Mouse (Mus musculus) T-helper 2 cell (primary cell): ENCODE data around the gene Dstn.

Experiments
- in situ Hi-C: fragments of 300-600 bp; cut with MboI, MseI; formaldehyde crosslinking; loops from one replicate; pipeline ENCODE4 v1.15.1; 2025; ENCODE audit warnings: high pct_unique_total_duplicates

Dstn gene

GRCm38 (mm10) chr2:143915600-143916135, 548 bp downstream of the Dstn start:
- in situ Hi-C loops: no loop called here

DNA sequence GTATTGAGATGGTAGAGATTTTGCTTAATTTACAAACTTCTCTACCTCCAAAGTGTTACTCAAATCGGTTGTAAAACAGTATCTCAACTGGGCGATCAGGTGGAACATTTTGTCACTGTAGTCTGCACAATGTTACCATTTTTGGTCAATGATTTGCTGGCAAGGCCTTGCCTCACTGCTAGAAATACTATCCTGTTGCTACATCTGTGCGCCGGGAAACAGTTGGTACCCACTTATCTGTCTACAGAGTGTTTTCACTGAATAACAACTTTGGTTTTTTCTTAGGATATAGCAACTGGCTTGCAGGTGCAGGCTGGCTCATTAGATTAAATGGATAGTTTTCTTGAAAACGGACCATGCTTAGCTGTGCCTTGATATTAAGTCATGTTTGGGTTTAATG, 1.1 kb downstream of the Dstn start:
- in situ Hi-C loops: no loop called here

DNA sequence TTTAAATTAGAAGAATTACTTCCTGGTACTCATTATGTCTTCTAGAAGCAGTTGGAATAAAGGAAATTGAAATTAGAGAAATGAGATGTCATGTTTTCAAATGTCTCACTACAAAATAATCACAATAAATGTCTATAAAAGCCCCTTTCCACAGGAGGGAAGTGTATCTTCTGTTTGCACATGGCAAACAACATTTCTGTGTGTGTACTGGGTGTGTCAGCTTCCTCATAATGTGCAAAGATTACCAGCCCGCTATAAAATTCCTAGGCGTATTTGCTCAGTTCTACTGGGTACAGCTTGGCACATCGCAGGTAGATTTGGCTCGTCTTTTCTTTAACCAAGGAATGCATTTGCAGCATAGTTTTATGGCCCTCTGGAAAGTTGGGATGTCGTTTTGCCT, 2.5 kb downstream of the Dstn start:
- in situ Hi-C loops: no loop called here

GRCm38 (mm10) chr2:143918831-143919502, 3.8 kb downstream of the Dstn start:
- in situ Hi-C loops: no loop called here

GRCm38 (mm10) chr2:143924085-143924484, 9.0 kb downstream of the Dstn start:
- in situ Hi-C loops: no loop called here

DNA sequence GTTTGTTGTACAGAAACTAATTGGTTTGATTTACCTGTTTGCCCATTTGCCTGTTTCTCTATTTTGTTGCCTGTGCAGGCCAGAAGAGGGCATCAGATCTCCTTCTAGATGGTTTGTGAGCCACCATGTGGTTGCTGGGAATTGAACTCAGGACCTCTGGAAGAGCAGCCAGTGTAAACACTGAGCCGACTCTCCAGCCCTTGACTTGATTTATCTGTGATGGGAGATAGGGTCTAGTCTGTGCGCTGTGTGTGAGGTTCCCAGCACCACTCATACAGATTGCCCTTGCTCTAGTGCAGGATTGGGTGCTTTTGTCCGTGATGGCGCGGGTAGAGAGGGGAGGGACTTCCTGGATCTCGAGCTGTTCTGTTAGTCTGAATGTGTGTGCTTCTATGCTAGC, 10.7 kb downstream of the Dstn start:
- in situ Hi-C loops: no loop called here

DNA sequence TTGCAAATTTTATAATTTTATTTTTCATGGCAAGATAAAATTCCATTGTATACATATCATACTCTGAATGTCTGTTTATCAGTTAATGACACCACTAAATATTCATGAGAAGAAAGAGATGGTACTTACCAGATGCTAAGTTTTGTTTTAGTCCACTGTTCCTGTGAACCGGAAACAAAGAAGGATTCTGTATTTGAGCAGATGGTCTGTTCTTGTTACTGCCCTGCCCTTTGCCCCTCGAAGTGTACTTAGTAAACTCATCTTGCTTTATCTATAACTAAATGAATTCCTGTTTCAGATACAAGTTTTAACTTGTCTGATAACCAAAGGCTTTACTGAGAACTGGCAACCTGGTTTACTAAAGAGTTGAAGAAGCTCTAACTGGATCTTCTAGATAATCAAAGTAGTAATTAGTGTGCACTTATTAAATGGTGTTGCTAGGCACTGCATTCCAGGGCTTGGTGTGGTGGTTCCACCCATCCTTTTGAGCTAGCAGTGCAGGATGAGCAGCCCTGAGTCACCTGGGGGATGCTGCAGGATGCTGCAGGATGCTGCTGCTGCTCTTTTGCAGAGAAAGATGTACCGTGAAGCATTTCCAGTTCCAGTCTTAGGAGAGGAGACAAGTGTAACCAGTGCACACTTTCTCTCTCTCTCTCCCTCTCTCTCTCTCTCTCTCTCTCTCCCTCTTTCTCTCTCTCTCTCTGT, 14.6 kb downstream of the Dstn start:
- in situ Hi-C loops: no loop called here

- in situ Hi-C loops: no loop called here
Observed at GRCm38 (mm10) chr2:143932340-143932873, 17.3 kb downstream of the Dstn start.

- in situ Hi-C loops: no loop called here
Observed at GRCm38 (mm10) chr2:143933516-143933915, 18.4 kb downstream of the Dstn start.

DNA sequence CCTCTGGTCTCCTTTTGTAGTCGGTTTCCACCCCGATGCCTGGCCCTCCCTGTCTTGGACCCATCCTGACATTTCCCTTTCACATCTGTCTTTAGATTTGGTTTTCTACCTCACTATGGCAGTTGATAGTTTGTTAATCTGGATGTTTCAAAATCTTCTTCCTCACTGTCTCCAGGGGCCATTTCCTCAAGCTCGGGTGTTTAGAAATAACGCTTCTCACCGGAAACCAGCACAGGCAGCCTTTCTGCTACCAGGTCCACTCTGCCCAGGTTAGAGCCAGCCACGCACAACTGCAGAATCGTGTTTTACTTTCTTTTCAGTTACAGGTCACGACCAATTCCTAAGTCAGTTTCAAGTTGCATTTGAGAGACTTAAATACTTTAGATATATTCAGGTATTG, 19.3 kb downstream of the Dstn start:
- in situ Hi-C loops: no loop called here

GRCm38 (mm10) chr2:143937861-143938260, 22.7 kb downstream of the Dstn start:
- in situ Hi-C loops: no loop called here

GRCm38 (mm10) chr2:143940406-143940805, 25.3 kb downstream of the Dstn start:
- in situ Hi-C loops: no loop called here

DNA sequence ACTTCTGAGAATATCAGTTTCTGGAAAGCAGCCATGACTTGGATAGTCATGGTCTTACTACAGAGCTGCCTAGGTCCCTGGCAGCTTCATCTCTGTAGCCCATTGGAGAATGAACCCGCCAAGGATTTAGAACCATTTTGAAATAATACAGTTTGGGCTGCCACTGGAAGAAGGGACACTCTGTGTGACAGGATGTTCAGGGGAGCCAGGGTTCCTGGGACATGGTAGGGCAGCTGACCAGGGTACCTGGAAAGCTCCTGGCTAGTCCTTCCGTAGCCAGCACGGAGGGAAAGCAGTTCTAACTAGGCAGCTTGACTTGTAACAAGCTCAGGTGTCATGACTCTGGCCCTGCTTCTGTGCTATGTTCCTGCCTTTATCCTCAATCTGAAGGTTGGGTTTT, 29.7 kb downstream of the Dstn start:
- in situ Hi-C loops: no loop called here

GRCm38 (mm10) chr2:143945466-143946075, 30.5 kb downstream of the Dstn start:
- in situ Hi-C loops: no loop called here

- in situ Hi-C loops: no loop called here
Observed at GRCm38 (mm10) chr2:143946399-143946798, 31.3 kb downstream of the Dstn start.

DNA sequence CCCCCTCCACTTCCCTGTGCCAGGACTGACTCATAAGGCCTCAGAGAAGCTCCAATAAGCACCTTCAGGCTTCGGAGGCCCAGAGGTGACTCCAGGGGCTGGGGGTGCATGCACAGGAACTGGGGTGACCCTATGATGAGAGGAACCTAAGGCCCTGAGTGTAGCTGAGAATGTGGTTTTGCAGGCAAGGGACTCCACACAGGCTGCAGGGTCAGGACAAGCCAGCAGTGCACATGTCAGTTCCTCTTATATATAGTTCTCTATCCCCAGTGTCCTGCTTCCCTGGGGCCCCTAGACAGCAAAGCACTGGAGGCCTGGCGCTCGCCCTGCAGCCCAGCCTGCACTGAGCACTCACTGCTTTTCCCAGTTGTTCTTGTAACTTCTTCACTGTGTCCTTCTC, 32.9 kb downstream of the Dstn start:
- in situ Hi-C loops: no loop called here

GRCm38 (mm10) chr2:143948416-143948815, 33.3 kb downstream of the Dstn start:
- in situ Hi-C loops: no loop called here

- in situ Hi-C loops: no loop called here
Observed at GRCm38 (mm10) chr2:143949217-143949616, 34.1 kb downstream of the Dstn start.

DNA sequence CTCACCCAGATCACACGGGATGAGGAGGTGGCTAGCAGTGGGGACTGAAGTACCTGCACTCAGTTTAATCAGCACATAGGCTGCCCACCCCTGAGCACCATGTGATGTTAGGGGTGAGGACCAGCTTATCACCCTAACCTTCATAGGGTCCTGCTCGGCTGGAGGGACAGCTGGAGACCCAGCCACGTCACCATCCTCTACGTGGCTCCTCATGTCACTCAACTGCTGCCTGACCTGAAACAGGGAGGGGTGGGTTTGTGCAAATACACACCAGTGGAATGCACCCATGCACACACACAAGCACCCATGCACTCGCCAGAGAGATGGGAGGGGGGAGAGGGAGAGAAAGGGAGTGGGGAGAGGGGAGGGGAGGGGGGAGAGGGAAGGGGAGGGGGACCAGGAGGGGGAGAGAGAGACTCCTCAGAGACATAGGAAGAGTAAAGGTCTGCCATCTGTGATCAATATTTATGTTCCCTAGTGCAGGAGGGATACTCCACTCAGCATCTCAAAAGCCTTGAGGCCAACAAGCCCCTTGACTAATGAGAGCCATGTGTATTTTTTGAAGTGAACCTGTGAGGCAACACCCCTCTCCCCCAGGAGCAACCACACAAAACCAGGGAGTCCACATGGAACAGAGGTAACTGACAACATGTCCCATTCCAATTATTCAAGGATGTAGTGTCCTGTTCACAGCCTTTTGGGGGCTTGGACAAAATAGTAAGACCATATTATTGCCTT, 35.3 kb downstream of the Dstn start:
- in situ Hi-C loops: loop anchor here (25.0 kb wide), 1 partner anchor 1263 kb away; no protein-coding TSS in a partner anchor

GRCm38 (mm10) chr2:143951028-143951420, 35.9 kb downstream of the Dstn start:
- in situ Hi-C loops: loop anchor here (25.0 kb wide), 1 partner anchor 1264 kb away; no protein-coding TSS in a partner anchor

- in situ Hi-C loops: loop anchor here (25.0 kb wide), 1 partner anchor 1264 kb away; no protein-coding TSS in a partner anchor
Observed at GRCm38 (mm10) chr2:143951546-143952315, 36.6 kb downstream of the Dstn start.
